Comparison of ENCODE assay signal across 9 mouse cellular contexts in the genomic region with DNA sequence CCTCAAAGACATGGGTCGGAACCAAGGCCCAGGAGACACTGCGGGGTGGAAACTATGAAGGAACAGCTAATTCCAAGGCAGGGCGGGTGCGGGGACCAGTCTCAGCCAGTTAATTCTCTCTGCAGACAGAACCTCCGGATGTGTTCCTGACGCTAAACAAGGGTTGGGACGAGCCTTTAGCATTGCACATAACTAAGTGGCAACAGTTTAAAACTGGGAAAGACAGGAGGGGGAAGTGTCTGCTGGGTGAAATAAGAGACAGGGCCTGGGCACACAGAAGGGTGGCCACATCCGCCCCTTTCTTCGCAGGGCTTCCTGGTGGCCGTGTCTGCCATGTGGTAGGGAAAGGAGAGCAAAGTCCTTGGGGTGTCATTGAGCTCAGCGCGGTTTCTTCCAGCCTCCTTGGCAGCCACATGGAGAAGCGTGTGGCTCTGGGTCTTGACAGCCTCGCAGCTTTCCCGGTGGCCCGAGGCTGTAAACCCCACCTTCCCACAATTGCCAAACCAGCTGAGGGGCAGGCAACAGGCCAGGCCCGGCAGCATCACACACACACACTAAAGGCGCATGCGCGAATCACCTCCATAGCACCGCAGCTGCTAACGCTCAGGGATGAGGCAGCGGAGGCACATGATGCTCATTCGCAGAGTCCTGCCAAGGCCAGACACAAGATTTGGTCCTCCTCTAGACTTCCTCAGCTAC.
DNase-seq lines count a peak whose midpoint lies in the region; ATAC-seq lines count a peak whose summit lies in the region.
"Had no signal": no experiment of that assay in that cellular context is flagged by ENCODE, and none has a peak within 500 bp of the region (broad histone marks: within the 10 kb centered on the region; RNA-seq: fewer than 3 reads in every experiment).

No protein-coding gene starts in this region.

- no peaks in the 10 kb centered on the region for H3K27me3 ChIP-seq in neural tube, embryonic 11.5 days (ENCODE audit: control insufficient read depth, insufficient read depth, low read length)
- no peaks in the 10 kb centered on the region for H3K27me3 ChIP-seq in forebrain, embryonic 16.5 days (replicated peaks; ENCODE audit: control insufficient read depth, insufficient read depth, low read length)
- no peaks in the 10 kb centered on the region for H3K27me3 ChIP-seq in intestine, embryonic 16.5 days (replicated peaks; ENCODE audit: control insufficient read depth, insufficient read depth, low read length)

- H3K27ac ChIP-seq in neural tube, embryonic 11.5 days (ENCODE audit: low read depth, low read length), result 0 out of 2 replicates have a peak overlapping the region, but pooled peaks have one; percentile 39
- H3K27ac ChIP-seq in forebrain, embryonic 16.5 days (ENCODE audit: low read length), result no peak overlapping the region
- peak overlapping the region; percentile 68 for H3K27ac ChIP-seq in intestine, embryonic 16.5 days (ENCODE audit: low read length)
- H3K27ac ChIP-seq: heart, embryonic 13.5 days had no signal

- no peaks in the 10 kb centered on the region for H3K9me3 ChIP-seq in neural tube, embryonic 11.5 days (ENCODE audit: control insufficient read depth, low read length)
- no peaks in the 10 kb centered on the region for H3K9me3 ChIP-seq in forebrain, embryonic 16.5 days (ENCODE audit: control insufficient read depth, low read length)
- no peaks in the 10 kb centered on the region for H3K9me3 ChIP-seq in intestine, embryonic 16.5 days (ENCODE audit: control insufficient read depth, low read length)
- H3K9me3 ChIP-seq: heart, embryonic 13.5 days had no signal

- H3K4me3 ChIP-seq in neural tube, embryonic 11.5 days (ENCODE audit: low read depth, low read length), result no peak overlapping the region
- H3K4me3 ChIP-seq in forebrain, embryonic 16.5 days (replicated peaks; ENCODE audit: low read length), result no peak overlapping the region
- no peak overlapping the region for H3K4me3 ChIP-seq in intestine, embryonic 16.5 days (ENCODE audit: low read length)
- H3K4me3 ChIP-seq: heart, embryonic 13.5 days had no signal

- H3K36me3 ChIP-seq in neural tube, embryonic 11.5 days (ENCODE audit: control insufficient read depth, insufficient read depth, low read length), result no peaks in the 10 kb centered on the region
- no peaks in the 10 kb centered on the region for H3K36me3 ChIP-seq in forebrain, embryonic 16.5 days (ENCODE audit: control insufficient read depth, insufficient read depth)
- H3K36me3 ChIP-seq in intestine, embryonic 16.5 days (ENCODE audit: control insufficient read depth, insufficient read depth, low read length), result no peaks in the 10 kb centered on the region
- H3K36me3 ChIP-seq: heart, embryonic 13.5 days had no signal

- peaks cover 14% of the 10 kb centered on the region for H3K4me1 ChIP-seq in neural tube, embryonic 11.5 days (ENCODE audit: control insufficient read depth, insufficient read depth, low read length)
- peaks cover 25% of the 10 kb centered on the region for H3K4me1 ChIP-seq in forebrain, embryonic 16.5 days (replicated peaks; ENCODE audit: control insufficient read depth, insufficient read depth, low read length)
- peaks cover 31% of the 10 kb centered on the region for H3K4me1 ChIP-seq in intestine, embryonic 16.5 days (ENCODE audit: control insufficient read depth, insufficient read depth, low read length)

- no peak overlapping the region for H3K9ac ChIP-seq in neural tube, embryonic 11.5 days (ENCODE audit: low read length)
- H3K9ac ChIP-seq in forebrain, embryonic 16.5 days (replicated peaks; ENCODE audit: low read depth, low read length), result no peak overlapping the region
- H3K9ac ChIP-seq in intestine, embryonic 16.5 days (ENCODE audit: low read depth, low read length), result no peak overlapping the region
- H3K9ac ChIP-seq: heart, embryonic 13.5 days had no signal

- WGBS in neural tube, embryonic 11.5 days, result 55% methylated on average over 24 of the region's 24 CpGs
- 63% methylated on average over 24 of the region's 24 CpGs for WGBS in forebrain, embryonic 16.5 days
- 50% methylated on average over 24 of the region's 24 CpGs for WGBS in intestine, embryonic 16.5 days

- no peak overlapping the region for H3K4me2 ChIP-seq in neural tube, embryonic 11.5 days (ENCODE audit: low read depth)
- H3K4me2 ChIP-seq in forebrain, embryonic 16.5 days (ENCODE audit: low read length), result peak overlapping the region; percentile 32
- H3K4me2 ChIP-seq in intestine, embryonic 16.5 days (ENCODE audit: low read depth, low read length), result no peak overlapping the region
- H3K4me2 ChIP-seq: heart, embryonic 13.5 days had no signal

- peak; percentile 39 for DNase-seq in embryo, embryonic 10 days (ENCODE audit: low spot score)
- no peak for DNase-seq in embryo, embryonic 9.5 days (ENCODE audit: extremely low spot score)
- DNase-seq in neural tube, embryonic 11.5 days (ENCODE audit: low spot score), result peak; percentile 44
- DNase-seq in neural tube, embryonic 10.5 days (ENCODE audit: extremely low spot score, low spot score), result no peak
- peak; percentile 55 for DNase-seq in mesoderm, embryonic 11.5 days (ENCODE audit: low read depth, low spot score)
- DNase-seq in c-Kit-positive CD71-positive TER-119-positive erythroid progenitor cells, embryonic 14.5 days (ENCODE audit: low spot score), result no peak

- no peak for ATAC-seq in neural tube, embryonic 11.5 days (ENCODE audit: insufficient read depth, low FRiP score, low TSS enrichment)
- peak; percentile 43 for ATAC-seq in forebrain, embryonic 16.5 days
- peak; percentile 39 for ATAC-seq in intestine, embryonic 16.5 days

Comparison
In these comparisons a context has a peak if more than half of its experiments do, and no peak if none do; other contexts are left out.
1. DNase-seq: peak in embryo, embryonic 10 days (single experiment), neural tube, embryonic 11.5 days (single experiment) and mesoderm, embryonic 11.5 days (single experiment); none in embryo, embryonic 9.5 days (single experiment), neural tube, embryonic 10.5 days (single experiment) and c-Kit-positive CD71-positive TER-119-positive erythroid progenitor cells, embryonic 14.5 days (single experiment).